Mouse (Mus musculus) lung, postnatal 0 days (tissue): ENCODE measurements around the gene Gadd45g.
"Not testable (repeated sequence)": the region's sequence is repeated elsewhere in the genome, so short reads cannot be mapped to it uniquely, and the experiment has no call there.

Experiments used
- CTCF ChIP-seq: IDR thresholded peaks from 2 replicates; pipeline ENCODE4 v1.5.1; 2016; ENCODE audit warnings: antibody characterized with exemption, mild to moderate bottlenecking
- EP300 ChIP-seq: IDR thresholded peaks from 2 replicates; pipeline ENCODE4 v1.6.1; 2016; ENCODE audit warnings: antibody characterized with exemption, mild to moderate bottlenecking, control low read depth

DNA sequence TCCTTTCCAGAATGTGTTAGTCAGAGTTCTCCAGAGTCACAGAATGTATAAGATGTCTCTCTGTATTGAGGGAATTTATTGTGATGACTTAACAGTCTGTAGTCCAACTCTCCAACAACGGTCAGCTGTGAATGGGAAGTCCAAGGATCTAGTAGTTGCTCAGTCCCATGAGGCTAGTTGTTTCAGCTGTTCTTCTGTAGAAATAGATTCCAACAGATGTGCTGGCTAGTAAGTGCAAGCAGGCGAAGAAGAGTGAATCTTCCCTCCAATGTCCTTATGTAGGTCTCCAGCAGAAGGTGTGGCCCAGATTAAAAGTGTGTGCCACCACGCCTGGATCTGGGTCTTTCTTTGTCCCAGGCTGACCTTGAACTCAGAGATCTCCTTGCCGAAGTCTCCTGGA is 11.3 kb upstream of the Gadd45g start:
- not testable (repeated sequence) for TF ChIP-seq CTCF, EP300
